Mouse (Mus musculus): Measurements from ENCODE around the gene Exosc7. TPM values are rescaled to one million over a fixed set of nuclear protein-coding genes. Genes with fewer than 3 reads are reported as not detected.

The Exosc7 gene
- polyA plus RNA-seq, 2 experiments: 77.4 to 84.1 TPM

DNA sequence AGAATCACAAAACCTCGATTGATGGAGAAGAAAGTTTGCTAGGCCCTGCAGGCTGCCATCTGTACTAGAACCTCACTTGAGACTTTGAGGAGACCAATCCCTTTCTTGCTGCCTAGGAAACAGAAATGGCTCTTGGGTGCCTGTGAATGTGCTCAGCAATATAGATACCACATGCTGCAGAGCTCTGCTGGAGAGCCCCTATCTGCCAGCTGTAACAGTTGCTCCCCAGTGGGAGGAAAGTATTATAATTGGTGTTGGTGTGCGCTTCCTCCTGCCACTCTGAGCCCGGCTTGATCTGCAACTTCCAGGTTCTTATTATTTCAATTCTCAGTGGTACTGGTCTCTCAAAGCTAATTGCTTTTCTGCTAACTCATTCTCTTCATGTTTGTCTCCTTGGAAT is 10.0 kb downstream of the Exosc7 start:
- 77% methylated on average over 3 of the region's 3 CpGs for WGBS (ENCODE audit: insufficient replicate concordance)
- no peak for TF ChIP-seq CTCF (IDR thresholded peaks at IDR 0.05; ENCODE audit: low read depth)
- TF ChIP-seq EP300 (IDR thresholded peaks at IDR 0.05; ENCODE audit: low read depth): no peak
- DNase-seq (ENCODE audit: low read depth in 3 of 3, low spot score in 3 of 3): no peak
- no peak overlapping the region for H3K27ac ChIP-seq
- no peak overlapping the region for H3K9ac ChIP-seq (replicated peaks)
- H3K4me1 ChIP-seq (replicated peaks; ENCODE audit: control insufficient read depth in 2 of 2, insufficient read depth in 2 of 2, low read length in 1 of 2): peaks cover 12 to 14% of the 10 kb centered on the region in 2 experiments
- peaks cover 36% of the 10 kb centered on the region for H3K36me3 ChIP-seq (replicated peaks; ENCODE audit: control insufficient read depth, insufficient read depth, low read depth)
- no peak overlapping the region for H3K4me3 ChIP-seq (ENCODE audit: insufficient read depth in 1 of 2, low read depth in 2 of 2, low read length in 2 of 2)
- H3K4me2 ChIP-seq (ENCODE audit: low read depth): no peak overlapping the region
- no peak for ATAC-seq (ENCODE audit: insufficient read depth)
- no peaks in the 10 kb centered on the region for H3K9me3 ChIP-seq (ENCODE audit: control insufficient read depth, low read length)
- no peaks in the 10 kb centered on the region for H3K27me3 ChIP-seq (ENCODE audit: control insufficient read depth, insufficient read depth, low read length)

DNA sequence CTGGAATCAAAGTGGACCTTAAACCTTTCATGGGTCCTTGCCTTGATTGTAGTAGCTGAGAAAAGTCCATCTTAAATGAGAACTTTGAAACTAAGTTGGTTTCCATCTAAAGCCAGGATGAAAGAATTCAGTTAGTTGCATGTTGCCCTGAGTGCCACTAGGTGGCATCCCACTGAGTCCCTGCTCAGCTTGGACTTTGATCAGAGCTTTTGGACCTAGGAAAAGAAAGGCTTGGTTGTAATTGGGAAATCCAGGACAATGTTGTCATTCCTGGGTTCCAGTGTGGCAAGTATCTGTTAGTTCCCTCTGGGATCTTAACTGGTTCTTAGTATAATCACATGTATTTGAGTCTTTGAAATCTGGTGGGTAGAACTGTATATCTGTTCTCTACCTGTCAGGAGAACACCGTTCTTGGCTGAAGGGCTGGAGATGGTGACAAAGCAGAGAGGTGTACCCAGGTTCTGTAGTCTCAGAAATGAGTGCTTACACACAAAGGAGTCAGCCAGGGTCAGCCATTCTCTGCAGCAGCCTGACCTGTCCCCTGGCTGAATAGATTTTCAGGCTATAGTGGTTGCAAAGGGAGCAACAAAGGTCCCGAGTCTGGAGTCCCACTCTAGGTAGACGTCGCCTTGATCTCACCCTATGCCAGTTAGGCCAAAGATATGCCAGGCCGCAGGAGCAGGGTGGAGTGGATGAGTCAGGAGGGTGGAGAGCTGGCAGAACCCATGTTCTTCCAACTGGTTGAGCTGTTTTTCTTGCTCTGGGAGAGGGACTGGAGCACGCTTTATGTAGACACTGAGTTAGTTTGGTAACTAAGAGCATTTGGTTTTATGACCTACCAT is 10.8 kb downstream of the Exosc7 start:
- H3K4me2 ChIP-seq (ENCODE audit: low read depth): peak overlapping the region; percentile 35
- no peaks in the 10 kb centered on the region for H3K9me3 ChIP-seq (ENCODE audit: control insufficient read depth, low read length)
- DNase-seq (ENCODE audit: low read depth in 3 of 3, low spot score in 3 of 3) (no peak), ATAC-seq (ENCODE audit: insufficient read depth) (peak; percentile 75)
- H3K36me3 ChIP-seq (replicated peaks; ENCODE audit: control insufficient read depth, insufficient read depth, low read depth): peaks cover 40% of the 10 kb centered on the region
- H3K9ac ChIP-seq (replicated peaks): no peak overlapping the region
- peaks cover 12 to 14% of the 10 kb centered on the region in 2 experiments for H3K4me1 ChIP-seq (replicated peaks; ENCODE audit: control insufficient read depth in 2 of 2, insufficient read depth in 2 of 2, low read length in 1 of 2)
- H3K4me3 ChIP-seq (ENCODE audit: insufficient read depth in 1 of 2, low read depth in 2 of 2, low read length in 2 of 2): no peak overlapping the region
- peak overlapping the region; percentile 59 for H3K27ac ChIP-seq
- H3K27me3 ChIP-seq (ENCODE audit: control insufficient read depth, insufficient read depth, low read length): no peaks in the 10 kb centered on the region
- TF ChIP-seq EP300 (IDR thresholded peaks at IDR 0.05; ENCODE audit: low read depth): no peak
- TF ChIP-seq CTCF (IDR thresholded peaks at IDR 0.05; ENCODE audit: low read depth): peak; percentile 83
- WGBS (ENCODE audit: insufficient replicate concordance): 62% methylated on average over 6 of the region's 6 CpGs

GRCm38 (mm10) chr9:123124413-123124981 is 11.5 kb downstream of the Exosc7 start:
- H3K36me3 ChIP-seq (replicated peaks; ENCODE audit: control insufficient read depth, insufficient read depth, low read depth): peaks cover 40% of the 10 kb centered on the region
- H3K9me3 ChIP-seq (ENCODE audit: control insufficient read depth, low read length): no peaks in the 10 kb centered on the region
- H3K27ac ChIP-seq: peak overlapping the region; percentile 59
- TF ChIP-seq CTCF (IDR thresholded peaks at IDR 0.05; ENCODE audit: low read depth): no peak
- TF ChIP-seq EP300 (IDR thresholded peaks at IDR 0.05; ENCODE audit: low read depth): no peak; the same call in 1 of the 2 replicates
- 19% methylated on average over 2 of the region's 2 CpGs for WGBS (ENCODE audit: insufficient replicate concordance)
- H3K4me3 ChIP-seq (ENCODE audit: insufficient read depth in 1 of 2, low read depth in 2 of 2, low read length in 2 of 2): no peak overlapping the region
- peaks cover 12 to 14% of the 10 kb centered on the region in 2 experiments for H3K4me1 ChIP-seq (replicated peaks; ENCODE audit: control insufficient read depth in 2 of 2, insufficient read depth in 2 of 2, low read length in 1 of 2)
- DNase-seq (ENCODE audit: low read depth in 3 of 3, low spot score in 3 of 3) (no peak), ATAC-seq (ENCODE audit: insufficient read depth) (peak; percentile 68)
- H3K9ac ChIP-seq (replicated peaks): no peak overlapping the region
- H3K4me2 ChIP-seq (ENCODE audit: low read depth): peak overlapping the region; percentile 35
- H3K27me3 ChIP-seq (ENCODE audit: control insufficient read depth, insufficient read depth, low read length): no peaks in the 10 kb centered on the region

GRCm38 (mm10) chr9:123127663-123128062 is 14.6 kb downstream of the Exosc7 start:
- 88% methylated on average over 6 of the region's 6 CpGs for WGBS (ENCODE audit: insufficient replicate concordance)
- Histone ChIP-seq H3K9ac (replicated peaks) (no peak overlapping the region), H3K27ac (no peak overlapping the region), H3K4me2 (ENCODE audit: low read depth) (no peak overlapping the region), H3K4me3 (ENCODE audit: insufficient read depth in 1 of 2, low read depth in 2 of 2, low read length in 2 of 2) (no peak overlapping the region), H3K9me3 (ENCODE audit: control insufficient read depth, low read length) (no peaks in the 10 kb centered on the region), H3K27me3 (ENCODE audit: control insufficient read depth, insufficient read depth, low read length) (no peaks in the 10 kb centered on the region), H3K4me1 (replicated peaks; ENCODE audit: control insufficient read depth in 2 of 2, insufficient read depth in 2 of 2, low read length in 1 of 2) (peaks cover 12 to 14% of the 10 kb centered on the region in 2 experiments), H3K36me3 (replicated peaks; ENCODE audit: control insufficient read depth, insufficient read depth, low read depth) (peaks cover 53% of the 10 kb centered on the region)
- DNase-seq (ENCODE audit: low read depth in 3 of 3, low spot score in 3 of 3) (no peak), ATAC-seq (ENCODE audit: insufficient read depth) (no peak)
- no peak for TF ChIP-seq CTCF (IDR thresholded peaks at IDR 0.05; ENCODE audit: low read depth)
- no peak for TF ChIP-seq EP300 (IDR thresholded peaks at IDR 0.05; ENCODE audit: low read depth)

DNA sequence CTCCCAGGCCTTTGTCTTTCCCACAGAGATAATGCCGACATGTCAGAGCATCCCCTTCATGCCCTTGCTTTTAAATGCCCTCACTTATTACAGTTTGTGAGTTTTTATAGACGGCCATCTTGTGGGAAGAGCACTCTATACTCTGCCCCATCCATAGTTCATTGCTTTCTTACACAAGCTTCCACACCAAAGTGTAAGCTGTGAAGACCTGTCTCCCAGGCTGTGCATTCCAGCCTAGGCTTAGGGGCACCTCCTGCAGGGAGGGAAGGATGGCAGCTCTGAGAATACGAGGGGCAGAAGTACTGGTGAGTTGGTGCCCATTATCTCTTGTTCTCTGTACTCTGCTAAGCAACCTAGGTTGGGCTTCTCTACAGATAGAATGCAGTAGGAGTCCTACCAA is 20.0 kb downstream of the Exosc7 start:
- no peak overlapping the region for H3K9ac ChIP-seq (replicated peaks)
- H3K36me3 ChIP-seq (replicated peaks; ENCODE audit: control insufficient read depth, insufficient read depth, low read depth): peaks cover 75% of the 10 kb centered on the region
- no peak for DNase-seq (ENCODE audit: low read depth in 3 of 3, low spot score in 3 of 3)
- H3K27me3 ChIP-seq (ENCODE audit: control insufficient read depth, insufficient read depth, low read length): no peaks in the 10 kb centered on the region
- no peak overlapping the region for H3K27ac ChIP-seq
- TF ChIP-seq CTCF (IDR thresholded peaks at IDR 0.05; ENCODE audit: low read depth) (no peak), EP300 (IDR thresholded peaks at IDR 0.05; ENCODE audit: low read depth) (no peak)
- H3K4me2 ChIP-seq (ENCODE audit: low read depth): no peak overlapping the region
- no peaks in the 10 kb centered on the region for H3K9me3 ChIP-seq (ENCODE audit: control insufficient read depth, low read length)
- 80% methylated on average over 3 of the region's 3 CpGs for WGBS (ENCODE audit: insufficient replicate concordance)
- H3K4me3 ChIP-seq (ENCODE audit: insufficient read depth in 1 of 2, low read depth in 2 of 2, low read length in 2 of 2): no peak overlapping the region
- ATAC-seq (ENCODE audit: insufficient read depth): no peak
- no peaks in the 10 kb centered on the region for H3K4me1 ChIP-seq (replicated peaks; ENCODE audit: control insufficient read depth in 2 of 2, insufficient read depth in 2 of 2, low read length in 1 of 2)
